Comparison of ENCODE assay signal across 8 mouse cellular contexts in the genomic region with DNA sequence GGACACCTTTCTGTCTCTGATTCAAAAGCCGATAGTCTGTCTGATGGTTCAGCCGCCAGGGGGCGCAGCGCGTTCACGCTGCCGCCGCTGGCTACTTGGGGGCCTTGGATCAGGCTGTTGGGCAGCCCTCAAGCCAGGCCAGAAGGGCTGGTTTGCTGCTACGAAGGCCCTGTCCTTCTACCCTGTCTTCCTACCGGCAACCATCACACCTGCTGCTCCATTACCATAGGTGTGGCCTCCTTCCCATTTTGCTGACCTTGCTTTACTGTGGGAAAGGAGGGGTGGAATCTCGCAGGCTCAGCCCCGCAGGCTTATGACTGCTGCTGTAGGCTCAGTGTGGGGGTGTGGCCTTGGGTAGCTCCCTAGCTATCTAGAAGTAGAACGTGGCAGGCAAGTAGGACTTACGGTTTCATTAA. TPM values are rescaled to one million over a fixed set of nuclear protein-coding genes. Genes with fewer than 3 reads are reported as not detected.
DNase-seq lines count a peak whose midpoint lies in the region; ATAC-seq and TF ChIP-seq lines count a peak whose summit lies in the region.

No protein-coding gene starts in this region.

- ATAC-seq in granulocyte monocyte progenitor cell, adult 5-6 weeks (replicated peaks; ENCODE audit: poor library complexity, severe bottlenecking): peak; percentile 20; the same call in 1 of the 2 replicates
- peak; percentile 46 for ATAC-seq in intestine, postnatal 0 days
- peak; percentile 57; the same call in 1 of the 2 replicates for ATAC-seq in liver, embryonic 14.5 days (ENCODE audit: insufficient read depth)

- no peak for TF ChIP-seq POLR2A in olfactory bulb, adult 2 months (IDR thresholded peaks at IDR 0.05; ENCODE audit: insufficient read depth, low read depth, low read length)

- TF ChIP-seq EP300 in liver, embryonic 14.5 days (IDR thresholded peaks at IDR 0.05; ENCODE audit: low read depth): no peak

- no peak overlapping the region for H3K4me3 ChIP-seq in intestine, postnatal 0 days (ENCODE audit: low read depth, low read length)
- H3K4me3 ChIP-seq in liver, embryonic 14.5 days (ENCODE audit: insufficient read depth in 1 of 2, low read depth in 2 of 2, low read length in 2 of 2): 0 out of 4 replicates have a peak overlapping the region, but pooled peaks of 1 of the 2 experiments have one; percentile 8
- peak overlapping the region; percentile 26 for H3K4me3 ChIP-seq in olfactory bulb, adult 2 months (ENCODE audit: insufficient read depth, low read depth, low read length)

- H3K4me2 ChIP-seq in intestine, postnatal 0 days (replicated peaks; ENCODE audit: low read depth): peak overlapping the region; percentile 35
- peak overlapping the region; percentile 67 for H3K4me2 ChIP-seq in liver, embryonic 14.5 days (ENCODE audit: low read depth)

- H3K27me3 ChIP-seq in intestine, postnatal 0 days (replicated peaks; ENCODE audit: control insufficient read depth, insufficient read depth, low read length): peaks cover 12% of the 10 kb centered on the region; the same call in 1 of the 2 replicates
- H3K27me3 ChIP-seq in liver, embryonic 14.5 days (ENCODE audit: control insufficient read depth, insufficient read depth, low read length): peaks cover 19% of the 10 kb centered on the region

- WGBS in intestine, postnatal 0 days: 6% methylated on average over 14 of the region's 14 CpGs
- 5% methylated on average over 14 of the region's 14 CpGs for WGBS in liver, embryonic 14.5 days (ENCODE audit: insufficient replicate concordance)
- WGBS in olfactory bulb, adult 2 months: 8% methylated on average over 14 of the region's 14 CpGs

- peak; percentile 49 to 61 for DNase-seq in CD8-positive naive resting alpha-beta T cell, adult 2 months (ENCODE audit: low read depth in 2 of 2, low spot score in 2 of 2)
- DNase-seq in adrenal gland, adult 8-10 months: peak; percentile 45
- DNase-seq in embryo, embryonic 11 days: peak; percentile 87
- peak in 2 of 3 experiments; percentile 41 to 55 for DNase-seq in liver, embryonic 14.5 days (ENCODE audit: low read depth in 3 of 3, low spot score in 3 of 3)
- DNase-seq in thymus, postnatal 25 days: peak; percentile 56

- peak; percentile 91 for TF ChIP-seq CTCF in intestine, postnatal 0 days (IDR thresholded peaks at IDR 0.05; ENCODE audit: low read depth)
- peak; percentile 98 for TF ChIP-seq CTCF in liver, embryonic 14.5 days (IDR thresholded peaks at IDR 0.05; ENCODE audit: low read depth)
- peak; percentile 98 for TF ChIP-seq CTCF in olfactory bulb, adult 2 months (IDR thresholded peaks at IDR 0.05; ENCODE audit: insufficient read depth, low read depth, low read length)

- H3K9ac ChIP-seq in intestine, postnatal 0 days (ENCODE audit: low read depth, low read length): no peak overlapping the region
- no peak overlapping the region for H3K9ac ChIP-seq in liver, embryonic 14.5 days (replicated peaks)

- H3K9me3 ChIP-seq in intestine, postnatal 0 days (ENCODE audit: control insufficient read depth): no peaks in the 10 kb centered on the region
- H3K9me3 ChIP-seq in liver, embryonic 14.5 days (ENCODE audit: control insufficient read depth, low read length): no peaks in the 10 kb centered on the region

- 0 out of 2 replicates have a peak, but pooled peaks cover 3% of the 10 kb centered on the region for H3K4me1 ChIP-seq in intestine, postnatal 0 days (replicated peaks; ENCODE audit: control insufficient read depth, insufficient read depth, low read length)
- H3K4me1 ChIP-seq in liver, embryonic 14.5 days (replicated peaks; ENCODE audit: control insufficient read depth in 2 of 2, insufficient read depth in 2 of 2, low read length in 1 of 2): peaks cover 6 to 15% of the 10 kb centered on the region in 2 experiments; a peak in 3 of 4 replicates
- peaks cover 19% of the 10 kb centered on the region for H3K4me1 ChIP-seq in olfactory bulb, adult 2 months (ENCODE audit: control insufficient read depth, insufficient read depth, low read length)

- peaks cover 27% of the 10 kb centered on the region for H3K36me3 ChIP-seq in intestine, postnatal 0 days (ENCODE audit: control insufficient read depth, insufficient read depth)
- H3K36me3 ChIP-seq in liver, embryonic 14.5 days (replicated peaks; ENCODE audit: control insufficient read depth, insufficient read depth, low read depth): no peaks in the 10 kb centered on the region

- H3K27ac ChIP-seq in intestine, postnatal 0 days (ENCODE audit: low read depth, low read length): peak overlapping the region; percentile 5; the same call in 1 of the 2 replicates
- H3K27ac ChIP-seq in liver, embryonic 14.5 days: no peak overlapping the region
- H3K27ac ChIP-seq in olfactory bulb, adult 2 months (ENCODE audit: insufficient read depth, low read depth, low read length): no peak overlapping the region

RNA-seq across cellular contexts. Expression of gene Galr3, which starts 3.8 kb away (rescaled TPM):
- under 1 TPM in 3 of 4 experiments, not detected in 1; 0.28 to 0.31 (median 0.30) TPM for total RNA-seq in adrenal gland, adult 8-10 months (2022)
- total RNA-seq in granulocyte monocyte progenitor cell, adult 5-6 weeks (2014; fragmentation: Nextera tagmentation): 0.73 TPM in 1 of 2 replicates, not detected in the other
- 0.65 and 2.1 TPM in 2 replicates for total RNA-seq in granulocyte monocyte progenitor cell, adult 5-6 weeks (2017)
- 2.2 and 2.6 TPM in 2 replicates for polyA plus RNA-seq in intestine, postnatal 0 days (2015; fragmentation: Nextera tagmentation; extraction: Ambion mirVana)
- 0.30 and 0.50 TPM in 2 replicates for polyA plus RNA-seq in liver, embryonic 14.5 days (2012; rRNA removed)
- not detected in 2 replicates for polyA plus RNA-seq in liver, embryonic 14.5 days (2014; fragmentation: Nextera tagmentation; extraction: Ambion mirVana)
- not detected in 2 replicates for polyA plus RNA-seq in olfactory bulb, adult 2 months (2012; ENCODE audit: insufficient read depth, insufficient read length, low replicate concordance, missing spikeins)

RNA-seq across cellular contexts. Expression of gene H1f0, which starts 9.7 kb away (rescaled TPM):
- 100 to 1,000 TPM; 122 to 250 (median 176) TPM for total RNA-seq in adrenal gland, adult 8-10 months (2022)
- total RNA-seq in granulocyte monocyte progenitor cell, adult 5-6 weeks (2014; fragmentation: Nextera tagmentation): 10.6 and 17.0 TPM in 2 replicates
- 19.6 and 24.4 TPM in 2 replicates for total RNA-seq in granulocyte monocyte progenitor cell, adult 5-6 weeks (2017)
- 298 and 319 TPM in 2 replicates for polyA plus RNA-seq in intestine, postnatal 0 days (2015; fragmentation: Nextera tagmentation; extraction: Ambion mirVana)
- polyA plus RNA-seq in liver, embryonic 14.5 days (2012; rRNA removed): 53.1 and 65.2 TPM in 2 replicates
- polyA plus RNA-seq in liver, embryonic 14.5 days (2014; fragmentation: Nextera tagmentation; extraction: Ambion mirVana): 47.8 and 52.8 TPM in 2 replicates
- polyA plus RNA-seq in olfactory bulb, adult 2 months (2012; ENCODE audit: insufficient read depth, insufficient read length, low replicate concordance, missing spikeins): not detected in 2 replicates

RNA-seq across cellular contexts. Expression of gene Ankrd54, which starts 24.8 kb away (rescaled TPM):
- total RNA-seq in adrenal gland, adult 8-10 months (2022): 10 to 100 TPM; 24.6 to 34.9 (median 28.2) TPM
- 14.5 and 21.9 TPM in 2 replicates for total RNA-seq in granulocyte monocyte progenitor cell, adult 5-6 weeks (2014; fragmentation: Nextera tagmentation)
- 14.0 and 20.8 TPM in 2 replicates for total RNA-seq in granulocyte monocyte progenitor cell, adult 5-6 weeks (2017)
- polyA plus RNA-seq in intestine, postnatal 0 days (2015; fragmentation: Nextera tagmentation; extraction: Ambion mirVana): 44.1 and 48.8 TPM in 2 replicates
- polyA plus RNA-seq in liver, embryonic 14.5 days (2012; rRNA removed): 39.9 and 43.4 TPM in 2 replicates
- polyA plus RNA-seq in liver, embryonic 14.5 days (2014; fragmentation: Nextera tagmentation; extraction: Ambion mirVana): 37.7 and 48.3 TPM in 2 replicates
- polyA plus RNA-seq in olfactory bulb, adult 2 months (2012; ENCODE audit: insufficient read depth, insufficient read length, low replicate concordance, missing spikeins): not detected in 2 replicates

RNA-seq across cellular contexts. Expression of gene Eif3l, which starts 37.1 kb away (rescaled TPM):
- 100 to 1,000 TPM; 136 to 157 (median 140) TPM for total RNA-seq in adrenal gland, adult 8-10 months (2022)
- total RNA-seq in granulocyte monocyte progenitor cell, adult 5-6 weeks (2014; fragmentation: Nextera tagmentation): 228 and 235 TPM in 2 replicates
- 310 and 312 TPM in 2 replicates for total RNA-seq in granulocyte monocyte progenitor cell, adult 5-6 weeks (2017)
- 97.0 and 100 TPM in 2 replicates for polyA plus RNA-seq in intestine, postnatal 0 days (2015; fragmentation: Nextera tagmentation; extraction: Ambion mirVana)
- polyA plus RNA-seq in liver, embryonic 14.5 days (2012; rRNA removed): 99.9 and 104 TPM in 2 replicates
- 130 and 132 TPM in 2 replicates for polyA plus RNA-seq in liver, embryonic 14.5 days (2014; fragmentation: Nextera tagmentation; extraction: Ambion mirVana)
- polyA plus RNA-seq in olfactory bulb, adult 2 months (2012; ENCODE audit: insufficient read depth, insufficient read length, low replicate concordance, missing spikeins): not detected in 2 replicates

Comparison
In these comparisons a context has a peak if more than half of its experiments do, and no peak if none do; other contexts are left out.
1. RNA of gene Ankrd54, which starts 24.8 kb away (polyA plus RNA-seq): 44.1 to 48.8 TPM in intestine, postnatal 0 days and 37.7 to 48.3 TPM in liver, embryonic 14.5 days; not detected in olfactory bulb, adult 2 months; every median in the first group is over 10 times any median in the second.
2. Peak in every context shown above with its lines, with median percentiles within 50 percentile points of each other: DNase-seq, ATAC-seq and CTCF ChIP-seq.